Comparison of ENCODE assay signal across 12 mouse cellular contexts in the genomic region with DNA sequence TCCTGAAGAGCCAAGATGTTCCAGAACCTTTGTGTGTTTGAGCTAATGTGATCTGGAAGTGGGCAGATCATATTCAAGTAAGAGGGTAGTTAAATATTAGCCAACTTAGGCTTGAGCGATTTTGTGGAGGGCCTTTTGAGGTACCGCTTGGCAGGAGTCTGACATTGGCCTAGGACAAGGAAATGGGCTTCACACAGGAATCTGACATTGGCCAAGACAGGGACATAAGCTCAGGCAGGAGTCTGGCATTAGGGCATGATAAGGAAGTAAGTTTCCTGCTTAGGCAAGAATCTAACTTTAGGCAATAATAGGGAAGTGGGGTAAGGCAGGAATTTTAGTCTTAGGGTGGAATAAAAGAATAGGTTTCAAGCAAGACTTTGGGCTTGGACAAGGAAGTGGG. TPM values are rescaled to one million over a fixed set of nuclear protein-coding genes. Genes with fewer than 3 reads are reported as not detected.
DNase-seq lines count a peak whose midpoint lies in the region; ATAC-seq and TF ChIP-seq lines count a peak whose summit lies in the region.
"Had no signal": no experiment of that assay in that cellular context is flagged by ENCODE, and none has a peak within 500 bp of the region (broad histone marks: within the 10 kb centered on the region; RNA-seq: fewer than 3 reads in every experiment).

No protein-coding gene starts in this region.

- no peaks in the 10 kb centered on the region; the same call in 1 of the 2 replicates for H3K9me3 ChIP-seq in limb, embryonic 12.5 days
- no peaks in the 10 kb centered on the region for H3K9me3 ChIP-seq in neural tube, embryonic 15.5 days (replicated peaks)
- H3K9me3 ChIP-seq: embryonic facial prominence, embryonic 15.5 days; intestine, embryonic 15.5 days had no signal

- H3K4me2 ChIP-seq in limb, embryonic 12.5 days, result peak overlapping the region; percentile 55
- peak overlapping the region; percentile 54 for H3K4me2 ChIP-seq in neural tube, embryonic 15.5 days

- TF ChIP-seq CTCF in kidney, adult 2 months (conservative IDR thresholded peaks at IDR 0.05; ENCODE audit: insufficient read depth, insufficient read length, low read depth, low read length), result no peak
- TF ChIP-seq CTCF in testis, adult 2 months (IDR thresholded peaks at IDR 0.05; ENCODE audit: control insufficient read depth, insufficient read depth, insufficient replicate concordance, low read depth, low read length), result no peak

- 23% methylated on average over 2 of the region's 2 CpGs for WGBS in kidney, adult 2 months
- 72% methylated on average over 2 of the region's 2 CpGs for WGBS in limb, embryonic 12.5 days
- WGBS in neural tube, embryonic 15.5 days, result 43% methylated on average over 2 of the region's 2 CpGs

- ATAC-seq in limb, embryonic 12.5 days (ENCODE audit: insufficient number of reproducible peaks, insufficient read depth, low FRiP score, low TSS enrichment, low read depth), result no peak
- peak; percentile 16; the same call in 1 of the 2 replicates for ATAC-seq in neural tube, embryonic 15.5 days (ENCODE audit: low FRiP score)
- ATAC-seq: liver, postnatal 0 days had no signal

- H3K36me3 ChIP-seq in kidney, adult 2 months (ENCODE audit: control insufficient read depth, insufficient read depth, low read length), result no peaks in the 10 kb centered on the region
- H3K36me3 ChIP-seq in testis, adult 2 months (ENCODE audit: control insufficient read depth, insufficient read depth, low read length), result no peaks in the 10 kb centered on the region
- no peaks in the 10 kb centered on the region for H3K36me3 ChIP-seq in limb, embryonic 12.5 days
- no peaks in the 10 kb centered on the region for H3K36me3 ChIP-seq in neural tube, embryonic 15.5 days
- H3K36me3 ChIP-seq: embryonic facial prominence, embryonic 15.5 days; intestine, embryonic 15.5 days had no signal

- H3K27me3 ChIP-seq in kidney, adult 2 months (replicated peaks; ENCODE audit: control insufficient read depth, insufficient read depth, low read length), result no peaks in the 10 kb centered on the region
- no peaks in the 10 kb centered on the region for H3K27me3 ChIP-seq in testis, adult 2 months (ENCODE audit: control insufficient read depth, insufficient read depth, low read length)
- peaks cover 18% of the 10 kb centered on the region for H3K27me3 ChIP-seq in limb, embryonic 12.5 days
- peaks cover 8% of the 10 kb centered on the region; the same call in 1 of the 2 replicates for H3K27me3 ChIP-seq in neural tube, embryonic 15.5 days (replicated peaks)
- H3K27me3 ChIP-seq: embryonic facial prominence, embryonic 15.5 days; intestine, embryonic 15.5 days had no signal

- DNase-seq in kidney, adult 2 months, result peak; percentile 50
- no peak for DNase-seq in kidney, postnatal 25 days
- no peak for DNase-seq in testis, postnatal 10 days (ENCODE audit: low spot score)
- no peak for DNase-seq in thymus, postnatal 10 days (ENCODE audit: low spot score in 2 of 2)
- no peak for DNase-seq in spleen, adult 18-20 months
- DNase-seq: liver, postnatal 0 days had no signal

- H3K4me3 ChIP-seq in kidney, adult 2 months (ENCODE audit: insufficient read depth, low read depth, low read length), result no peak overlapping the region
- peak overlapping the region; percentile 93 for H3K4me3 ChIP-seq in testis, adult 2 months (ENCODE audit: control insufficient read depth, low read depth, low read length)
- H3K4me3 ChIP-seq in limb, embryonic 12.5 days (replicated peaks), result 0 out of 2 replicates have a peak overlapping the region, but pooled peaks have one; percentile 28
- no peak overlapping the region for H3K4me3 ChIP-seq in neural tube, embryonic 15.5 days (replicated peaks)
- H3K4me3 ChIP-seq: intestine, embryonic 15.5 days had no signal

- H3K9ac ChIP-seq in limb, embryonic 12.5 days (replicated peaks), result no peak overlapping the region
- no peak overlapping the region for H3K9ac ChIP-seq in neural tube, embryonic 15.5 days (replicated peaks)
- H3K9ac ChIP-seq: embryonic facial prominence, embryonic 15.5 days; intestine, embryonic 15.5 days; liver, postnatal 0 days had no signal

- TF ChIP-seq POLR2A in kidney, adult 2 months (IDR thresholded peaks at IDR 0.05; ENCODE audit: low read depth, low read length), result no peak
- TF ChIP-seq POLR2A in testis, adult 2 months (IDR thresholded peaks at IDR 0.05; ENCODE audit: control insufficient read depth, low read depth, low read length), result no peak

- no peak overlapping the region for H3K27ac ChIP-seq in kidney, adult 2 months (ENCODE audit: insufficient read depth, low read depth, low read length)
- H3K27ac ChIP-seq in testis, adult 2 months (ENCODE audit: control insufficient read depth, insufficient read depth, low read depth, low read length), result peak overlapping the region; percentile 88
- no peak overlapping the region for H3K27ac ChIP-seq in limb, embryonic 12.5 days
- H3K27ac ChIP-seq in neural tube, embryonic 15.5 days (replicated peaks), result no peak overlapping the region
- H3K27ac ChIP-seq: embryonic facial prominence, embryonic 15.5 days; intestine, embryonic 15.5 days; stomach, postnatal 0 days had no signal

- no peaks in the 10 kb centered on the region for H3K4me1 ChIP-seq in kidney, adult 2 months (ENCODE audit: control insufficient read depth, insufficient read depth, low read length)
- H3K4me1 ChIP-seq in testis, adult 2 months (ENCODE audit: control insufficient read depth, insufficient read depth, low read length), result peaks cover 17% of the 10 kb centered on the region
- peaks cover 6% of the 10 kb centered on the region; the same call in 1 of the 2 replicates for H3K4me1 ChIP-seq in limb, embryonic 12.5 days (replicated peaks)
- peaks cover 19% of the 10 kb centered on the region for H3K4me1 ChIP-seq in neural tube, embryonic 15.5 days

RNA-seq across cellular contexts. Expression of gene Catsperg1, which starts 0.4 kb away (rescaled TPM):
- 0.86 and 1.1 TPM in 2 replicates for polyA plus RNA-seq in kidney, adult 2 months (2012; rRNA removed)
- polyA plus RNA-seq in testis, adult 2 months (2012; rRNA removed), result 222 and 254 TPM in 2 replicates
- polyA plus RNA-seq in limb, embryonic 12.5 days (2016; fragmentation: Nextera tagmentation; extraction: Ambion mirVana), result 0.56 and 0.69 TPM in 2 replicates
- polyA plus RNA-seq in neural tube, embryonic 15.5 days (2015; fragmentation: Nextera tagmentation; extraction: Ambion mirVana), result 1.9 and 4.4 TPM in 2 replicates

RNA-seq across cellular contexts. Expression of gene Kcnk6, which starts 18.1 kb away (rescaled TPM):
- polyA plus RNA-seq in kidney, adult 2 months (2012; rRNA removed), result 4.4 and 5.6 TPM in 2 replicates
- 4.8 and 5.8 TPM in 2 replicates for polyA plus RNA-seq in testis, adult 2 months (2012; rRNA removed)
- 1.0 and 1.4 TPM in 2 replicates for polyA plus RNA-seq in limb, embryonic 12.5 days (2016; fragmentation: Nextera tagmentation; extraction: Ambion mirVana)
- polyA plus RNA-seq in neural tube, embryonic 15.5 days (2015; fragmentation: Nextera tagmentation; extraction: Ambion mirVana), result 0.54 and 1.4 TPM in 2 replicates

RNA-seq across cellular contexts. Expression of gene Yif1b, which starts 23.9 kb away (rescaled TPM):
- 179 and 207 TPM in 2 replicates for polyA plus RNA-seq in kidney, adult 2 months (2012; rRNA removed)
- 321 and 371 TPM in 2 replicates for polyA plus RNA-seq in testis, adult 2 months (2012; rRNA removed)
- 104 and 105 TPM in 2 replicates for polyA plus RNA-seq in limb, embryonic 12.5 days (2016; fragmentation: Nextera tagmentation; extraction: Ambion mirVana)
- 112 and 113 TPM in 2 replicates for polyA plus RNA-seq in neural tube, embryonic 15.5 days (2015; fragmentation: Nextera tagmentation; extraction: Ambion mirVana)

RNA-seq across cellular contexts. Expression of gene Psmd8, which starts 33.7 kb away (rescaled TPM):
- polyA plus RNA-seq in kidney, adult 2 months (2012; rRNA removed), result 178 and 204 TPM in 2 replicates
- 362 and 383 TPM in 2 replicates for polyA plus RNA-seq in testis, adult 2 months (2012; rRNA removed)
- polyA plus RNA-seq in limb, embryonic 12.5 days (2016; fragmentation: Nextera tagmentation; extraction: Ambion mirVana), result 292 and 305 TPM in 2 replicates
- 266 and 278 TPM in 2 replicates for polyA plus RNA-seq in neural tube, embryonic 15.5 days (2015; fragmentation: Nextera tagmentation; extraction: Ambion mirVana)

RNA-seq across cellular contexts. Expression of gene 2200002D01Rik, which starts 34.0 kb away (rescaled TPM):
- 4.6 and 7.2 TPM in 2 replicates for polyA plus RNA-seq in kidney, adult 2 months (2012; rRNA removed)
- 0.15 and 0.29 TPM in 2 replicates for polyA plus RNA-seq in testis, adult 2 months (2012; rRNA removed)
- polyA plus RNA-seq in limb, embryonic 12.5 days (2016; fragmentation: Nextera tagmentation; extraction: Ambion mirVana), result 2.5 and 2.7 TPM in 2 replicates
- polyA plus RNA-seq in neural tube, embryonic 15.5 days (2015; fragmentation: Nextera tagmentation; extraction: Ambion mirVana), result 1.4 and 12.8 TPM in 2 replicates

Comparison
In these comparisons a context has a peak if more than half of its experiments do, and no peak if none do; other contexts are left out.
1. H3K4me3 ChIP-seq: peak in testis, adult 2 months (single experiment) and limb, embryonic 12.5 days (single experiment); none in kidney, adult 2 months (single experiment) and neural tube, embryonic 15.5 days (single experiment).
2. RNA of gene Catsperg1, which starts 0.4 kb away (polyA plus RNA-seq): 222 to 254 TPM in testis, adult 2 months; 1.9 to 4.4 TPM in neural tube, embryonic 15.5 days, 0.86 to 1.1 TPM in kidney, adult 2 months and 0.56 to 0.69 TPM in limb, embryonic 12.5 days; every median in the first group is over 10 times any median in the second.